Mouse (Mus musculus): Measurements from ENCODE around the gene Syngr3. TPM values are rescaled to one million over a fixed set of nuclear protein-coding genes. Genes with fewer than 3 reads are reported as not detected.
"Not testable (repeated sequence)": the region's sequence is repeated elsewhere in the genome, so short reads cannot be mapped to it uniquely, and the experiment has no call there.

The Syngr3 gene
- polyA plus RNA-seq, 1 experiment from 2014 or later, result 6.2 TPM

DNA sequence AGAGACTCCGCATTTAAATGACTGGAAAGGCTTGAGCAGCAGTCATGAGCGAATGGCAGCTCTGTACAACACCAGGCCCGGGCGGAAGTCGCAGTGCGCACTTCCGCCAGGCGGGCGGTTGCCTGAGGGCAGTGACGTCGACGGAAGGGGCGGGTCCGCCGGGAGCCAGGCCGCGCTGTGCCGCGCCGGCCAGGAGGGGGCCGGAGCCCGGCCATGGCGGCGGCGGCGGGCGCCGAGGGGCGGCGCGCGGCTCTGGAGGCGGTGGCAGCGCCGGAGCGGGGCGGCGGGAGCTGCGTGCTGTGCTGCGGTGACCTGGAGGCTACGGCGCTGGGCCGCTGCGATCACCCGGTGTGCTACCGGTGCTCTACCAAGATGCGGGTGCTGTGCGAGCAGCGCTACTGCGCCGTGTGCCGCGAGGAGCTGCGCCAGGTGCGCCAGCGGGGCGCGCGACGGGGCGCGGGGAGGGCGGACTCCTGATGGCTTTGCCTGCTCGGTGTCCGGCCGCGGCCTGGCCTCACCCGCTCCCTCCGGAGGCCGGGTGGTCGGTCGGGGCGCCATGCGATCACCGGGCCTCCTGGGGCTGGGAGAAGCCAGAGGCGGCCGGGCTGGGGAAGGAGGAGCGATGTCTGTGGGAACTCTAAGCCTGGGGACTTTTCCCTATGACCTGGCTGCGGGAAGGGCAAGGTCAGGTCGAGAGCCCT lies 20.1 kb downstream of the Syngr3 start, which contains the start of gene Zfp598:
Gene Zfp598, plus strand, starts transcription at position 143 of the 701 bp plus-strand sequence.
- ATAC-seq (replicated peaks; ENCODE audit: insufficient number of reproducible peaks, low FRiP score, low TSS enrichment, low read depth), result peak; percentile 95
- Histone ChIP-seq H3K27me3 (ENCODE audit: control insufficient read depth, insufficient read depth, low read length) (no peaks in the 10 kb centered on the region), H3K9me3 (replicated peaks; ENCODE audit: control insufficient read depth, low read length) (no peaks in the 10 kb centered on the region), H3K27ac (replicated peaks; ENCODE audit: low read depth, low read length) (peak within 1 kb of the TSS; percentile 78), H3K4me3 (ENCODE audit: low read depth, low read length) (peak within 1 kb of the TSS; percentile 90), H3K4me2 (ENCODE audit: low read depth, low read length) (peak within 1 kb of the TSS; percentile 85), H3K4me1 (ENCODE audit: control insufficient read depth, insufficient read depth, low read length) (peaks cover 5% of the 10 kb centered on the region; the same call in 1 of the 2 replicates), H3K9ac (replicated peaks; ENCODE audit: low read length) (peak within 1 kb of the TSS; percentile 97), H3K36me3 (replicated peaks; ENCODE audit: control insufficient read depth, insufficient read depth, low read depth, low read length) (no peaks in the 10 kb centered on the region)
- DNase-seq (ENCODE audit: low spot score), result peak; percentile 96
- under 1% methylated on average over 64 of the region's 80 CpGs for WGBS

DNA sequence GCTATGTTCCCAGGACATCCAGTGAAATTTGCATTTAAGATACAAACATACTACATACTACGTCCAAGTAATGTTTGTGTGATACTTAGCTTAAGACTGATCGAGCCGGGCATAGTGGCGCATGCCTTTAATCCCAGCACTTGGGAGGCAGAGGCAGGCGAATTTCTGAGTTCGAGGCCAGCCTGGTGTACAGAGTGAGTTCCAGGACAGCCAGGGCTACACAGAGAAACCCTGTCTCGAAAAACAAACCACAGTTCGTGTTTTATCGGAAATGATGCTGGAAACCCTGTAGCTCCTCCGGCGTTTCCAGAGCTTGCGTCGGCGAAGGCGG lies 20.6 kb downstream of the Syngr3 start:
- H3K4me2 ChIP-seq (ENCODE audit: low read depth, low read length), result peak overlapping the region; percentile 85
- H3K4me1 ChIP-seq (ENCODE audit: control insufficient read depth, insufficient read depth, low read length); H3K9me3 ChIP-seq (replicated peaks; ENCODE audit: control insufficient read depth, low read length); H3K36me3 ChIP-seq (replicated peaks; ENCODE audit: control insufficient read depth, insufficient read depth, low read depth, low read length); DNase-seq (ENCODE audit: low spot score); H3K27ac ChIP-seq (replicated peaks; ENCODE audit: low read depth, low read length); H3K27me3 ChIP-seq (ENCODE audit: control insufficient read depth, insufficient read depth, low read length): not testable (repeated sequence)
- ATAC-seq (replicated peaks; ENCODE audit: insufficient number of reproducible peaks, low FRiP score, low TSS enrichment, low read depth), result peak; percentile 10; the same call in 1 of the 2 replicates
- WGBS, result 12% methylated on average over 15 of the region's 15 CpGs
- H3K4me3 ChIP-seq (ENCODE audit: low read depth, low read length), result peak overlapping the region; percentile 90
- peak overlapping the region; percentile 97 for H3K9ac ChIP-seq (replicated peaks; ENCODE audit: low read length)

DNA sequence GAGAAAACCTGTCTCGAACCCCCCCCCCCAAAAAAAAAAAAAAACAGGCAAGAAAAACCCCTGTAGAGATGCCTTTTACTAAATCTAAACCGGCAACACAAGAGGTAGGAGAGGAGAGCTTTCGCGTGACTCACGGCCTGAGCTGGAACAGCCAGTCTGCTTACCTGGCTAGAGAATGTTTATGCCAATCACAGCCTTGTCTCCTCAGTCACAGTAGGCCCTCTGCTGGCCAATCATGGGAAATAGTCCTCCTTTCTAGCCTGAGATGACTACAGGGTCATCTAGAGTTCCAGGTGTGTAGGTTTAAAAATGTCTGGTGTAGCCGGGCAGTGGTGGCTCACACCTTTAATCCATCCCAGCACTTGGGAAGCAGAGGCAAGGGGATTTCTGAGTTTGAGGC lies 22.3 kb downstream of the Syngr3 start:
- Histone ChIP-seq H3K4me3 (ENCODE audit: low read depth, low read length) (no peak overlapping the region), H3K4me2 (ENCODE audit: low read depth, low read length) (no peak overlapping the region), H3K27me3 (ENCODE audit: control insufficient read depth, insufficient read depth, low read length) (no peaks in the 10 kb centered on the region), H3K4me1 (ENCODE audit: control insufficient read depth, insufficient read depth, low read length) (peaks cover 5% of the 10 kb centered on the region; the same call in 1 of the 2 replicates), H3K36me3 (replicated peaks; ENCODE audit: control insufficient read depth, insufficient read depth, low read depth, low read length) (no peaks in the 10 kb centered on the region), H3K27ac (replicated peaks; ENCODE audit: low read depth, low read length) (no peak overlapping the region), H3K9ac (replicated peaks; ENCODE audit: low read length) (no peak overlapping the region), H3K9me3 (replicated peaks; ENCODE audit: control insufficient read depth, low read length) (no peaks in the 10 kb centered on the region)
- no peak for ATAC-seq (replicated peaks; ENCODE audit: insufficient number of reproducible peaks, low FRiP score, low TSS enrichment, low read depth)
- DNase-seq (ENCODE audit: low spot score), result peak; percentile 73
- WGBS, result 33% methylated on average over 6 of the region's 6 CpGs

DNA sequence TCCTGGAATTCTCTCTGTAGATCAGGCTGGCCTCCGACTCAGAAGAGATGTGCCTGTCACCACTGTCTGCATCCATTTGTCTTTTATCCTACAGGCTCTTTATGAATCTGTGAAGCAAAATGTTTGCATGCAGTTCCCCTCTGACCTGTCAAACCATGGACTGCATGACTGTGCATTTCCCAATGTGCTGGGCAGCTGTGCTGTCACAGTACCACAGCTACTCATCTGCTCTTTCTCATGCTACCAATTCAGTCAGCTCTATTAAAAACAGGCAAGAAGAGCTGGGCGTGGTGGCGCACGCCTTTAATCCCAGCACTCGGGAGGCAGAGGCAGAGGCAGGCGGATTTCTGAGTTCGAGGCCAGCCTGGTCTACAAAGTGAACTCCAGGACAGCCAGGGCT lies 22.7 kb downstream of the Syngr3 start:
- H3K36me3 ChIP-seq (replicated peaks; ENCODE audit: control insufficient read depth, insufficient read depth, low read depth, low read length); H3K27me3 ChIP-seq (ENCODE audit: control insufficient read depth, insufficient read depth, low read length); H3K4me2 ChIP-seq (ENCODE audit: low read depth, low read length); H3K27ac ChIP-seq (replicated peaks; ENCODE audit: low read depth, low read length); H3K9me3 ChIP-seq (replicated peaks; ENCODE audit: control insufficient read depth, low read length); H3K4me1 ChIP-seq (ENCODE audit: control insufficient read depth, insufficient read depth, low read length); H3K9ac ChIP-seq (replicated peaks; ENCODE audit: low read length); H3K4me3 ChIP-seq (ENCODE audit: low read depth, low read length); ATAC-seq (replicated peaks; ENCODE audit: insufficient number of reproducible peaks, low FRiP score, low TSS enrichment, low read depth); DNase-seq (ENCODE audit: low spot score): not testable (repeated sequence)
- 69% methylated on average over 7 of the region's 7 CpGs for WGBS

DNA sequence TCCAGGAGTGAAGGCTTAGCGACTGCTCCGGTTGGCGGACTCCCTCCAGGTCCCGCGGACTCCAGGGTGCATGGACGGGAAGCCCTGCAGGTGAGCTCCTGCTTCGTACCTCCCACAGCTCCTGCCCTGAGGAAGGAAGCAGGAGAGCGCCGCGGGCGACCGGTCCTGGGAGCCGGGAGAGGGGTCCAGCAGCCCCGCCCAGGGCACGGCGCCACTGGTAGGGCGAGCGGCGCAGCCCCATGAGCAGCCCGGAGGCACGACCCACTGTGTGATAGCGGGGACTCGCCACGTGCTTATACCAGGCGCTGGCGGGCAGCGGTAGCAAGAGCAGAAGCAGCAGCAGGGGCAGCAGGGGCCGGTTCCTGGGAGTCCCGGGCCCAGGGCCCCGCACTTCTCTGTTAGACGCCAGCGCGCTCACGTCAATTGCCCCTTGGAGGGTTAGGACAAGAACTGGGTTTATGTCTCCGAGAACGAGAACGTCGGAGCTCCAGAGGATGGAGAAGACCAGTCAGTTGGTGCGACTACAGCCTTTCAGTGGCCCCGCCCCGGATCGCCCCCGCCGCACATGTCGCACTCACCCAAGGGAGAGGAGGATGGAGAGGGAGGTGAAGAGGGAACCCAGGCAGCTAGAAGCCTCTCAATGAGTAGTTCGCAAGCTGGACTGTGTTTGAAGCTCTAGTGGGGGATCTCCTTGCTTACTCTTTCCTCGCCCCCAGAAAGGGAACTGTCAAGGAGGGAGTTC lies 31.6 kb downstream of the Syngr3 start, which contains the start of gene Npw:
Gene Npw, minus strand, starts transcription at position 441 of the 742 bp plus-strand sequence.
- H3K27ac ChIP-seq (replicated peaks; ENCODE audit: low read depth, low read length), result no peak within 1 kb of the TSS
- peak within 1 kb of the TSS; percentile 38 for H3K4me3 ChIP-seq (ENCODE audit: low read depth, low read length)
- H3K9me3 ChIP-seq (replicated peaks; ENCODE audit: control insufficient read depth, low read length), result no peaks in the 10 kb centered on the region
- peaks cover 32% of the 10 kb centered on the region for H3K27me3 ChIP-seq (ENCODE audit: control insufficient read depth, insufficient read depth, low read length)
- DNase-seq (ENCODE audit: low spot score), result peak; percentile 43
- H3K36me3 ChIP-seq (replicated peaks; ENCODE audit: control insufficient read depth, insufficient read depth, low read depth, low read length), result no peaks in the 10 kb centered on the region
- ATAC-seq (replicated peaks; ENCODE audit: insufficient number of reproducible peaks, low FRiP score, low TSS enrichment, low read depth), result no peak
- H3K4me2 ChIP-seq (ENCODE audit: low read depth, low read length), result peak within 1 kb of the TSS; percentile 91
- peaks cover 4% of the 10 kb centered on the region; the same call in 1 of the 2 replicates for H3K4me1 ChIP-seq (ENCODE audit: control insufficient read depth, insufficient read depth, low read length)
- peak within 1 kb of the TSS; percentile 54 for H3K9ac ChIP-seq (replicated peaks; ENCODE audit: low read length)
- WGBS, result 2% methylated on average over 47 of the region's 47 CpGs

DNA sequence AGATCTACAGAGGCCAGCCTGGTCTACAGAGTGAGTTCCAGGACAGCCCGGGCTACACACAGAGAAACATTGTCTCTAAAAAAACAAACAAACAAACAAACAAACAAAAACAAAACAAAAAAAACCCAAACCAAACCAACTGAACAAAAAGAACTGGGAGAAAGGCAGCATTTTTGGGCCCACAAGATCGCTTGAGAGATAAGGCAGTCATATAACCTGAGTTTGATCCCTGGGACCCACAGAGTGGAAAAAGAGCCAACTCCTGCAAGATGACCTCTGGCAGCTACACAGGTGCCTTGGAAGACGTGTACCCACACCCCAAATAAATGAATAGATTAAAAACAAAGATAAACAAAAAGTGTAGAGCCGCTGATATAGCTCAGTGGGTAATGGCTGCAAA lies 34.8 kb downstream of the Syngr3 start:
- WGBS, result 66% methylated on average over 4 of the region's 4 CpGs
- Histone ChIP-seq H3K9ac (replicated peaks; ENCODE audit: low read length) (no peak overlapping the region), H3K4me3 (ENCODE audit: low read depth, low read length) (no peak overlapping the region), H3K27ac (replicated peaks; ENCODE audit: low read depth, low read length) (no peak overlapping the region), H3K4me1 (ENCODE audit: control insufficient read depth, insufficient read depth, low read length) (peaks cover 4% of the 10 kb centered on the region; the same call in 1 of the 2 replicates), H3K36me3 (replicated peaks; ENCODE audit: control insufficient read depth, insufficient read depth, low read depth, low read length) (no peaks in the 10 kb centered on the region), H3K4me2 (ENCODE audit: low read depth, low read length) (no peak overlapping the region), H3K9me3 (replicated peaks; ENCODE audit: control insufficient read depth, low read length) (no peaks in the 10 kb centered on the region), H3K27me3 (ENCODE audit: control insufficient read depth, insufficient read depth, low read length) (peaks cover 32% of the 10 kb centered on the region)
- ATAC-seq (replicated peaks; ENCODE audit: insufficient number of reproducible peaks, low FRiP score, low TSS enrichment, low read depth) (no peak), DNase-seq (ENCODE audit: low spot score) (no peak)

DNA sequence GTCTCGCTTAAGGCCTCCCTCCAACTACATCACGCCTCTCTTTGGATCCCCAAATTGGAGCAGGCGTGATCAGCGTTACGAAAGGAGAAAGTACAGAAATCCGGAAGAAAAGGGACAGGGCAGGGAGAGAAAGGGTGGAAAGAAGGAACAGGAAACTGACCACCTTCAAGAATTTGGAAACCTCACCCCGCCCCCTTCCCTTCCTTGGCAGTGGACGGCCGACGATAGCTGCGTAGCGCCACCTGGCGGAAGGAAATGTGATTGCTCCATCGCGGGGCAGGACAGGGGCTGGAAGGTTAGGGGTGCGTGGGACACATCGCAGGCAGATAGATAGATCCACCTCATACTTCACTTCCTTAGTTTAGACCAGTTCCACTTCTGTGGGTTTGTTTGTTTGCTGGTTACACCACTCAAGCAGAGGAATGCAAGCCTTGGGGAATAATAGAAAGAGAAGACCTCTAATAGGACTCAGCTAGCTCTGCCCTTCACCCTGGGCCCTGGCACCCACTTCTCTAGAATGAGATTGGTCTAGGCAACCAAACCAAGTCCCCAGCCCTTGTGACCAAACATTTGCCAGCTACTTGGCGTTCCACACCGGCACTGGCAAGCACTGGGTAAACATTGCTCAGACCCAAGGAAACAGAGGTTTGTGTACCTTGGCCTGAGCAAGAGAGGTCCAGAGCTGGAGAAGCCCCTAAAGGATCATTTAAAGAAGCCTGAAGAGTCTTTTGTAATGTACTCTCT lies 35.6 kb downstream of the Syngr3 start:
- H3K4me2 ChIP-seq (ENCODE audit: low read depth, low read length), result peak overlapping the region; percentile 54
- peaks cover 4% of the 10 kb centered on the region; the same call in 1 of the 2 replicates for H3K4me1 ChIP-seq (ENCODE audit: control insufficient read depth, insufficient read depth, low read length)
- ATAC-seq (replicated peaks; ENCODE audit: insufficient number of reproducible peaks, low FRiP score, low TSS enrichment, low read depth), result peak; percentile 40; the same call in 1 of the 2 replicates
- H3K4me3 ChIP-seq (ENCODE audit: low read depth, low read length), result peak overlapping the region; percentile 25; the same call in 1 of the 2 replicates
- no peak overlapping the region for H3K27ac ChIP-seq (replicated peaks; ENCODE audit: low read depth, low read length)
- no peaks in the 10 kb centered on the region for H3K9me3 ChIP-seq (replicated peaks; ENCODE audit: control insufficient read depth, low read length)
- WGBS, result 7% methylated on average over 19 of the region's 19 CpGs
- peaks cover 28% of the 10 kb centered on the region for H3K27me3 ChIP-seq (ENCODE audit: control insufficient read depth, insufficient read depth, low read length)
- DNase-seq (ENCODE audit: low spot score), result peak; percentile 94
- H3K9ac ChIP-seq (replicated peaks; ENCODE audit: low read length), result peak overlapping the region; percentile 50
- no peaks in the 10 kb centered on the region for H3K36me3 ChIP-seq (replicated peaks; ENCODE audit: control insufficient read depth, insufficient read depth, low read depth, low read length)
